Mouse (Mus musculus) kidney, embryonic 14.5 days (tissue): ENCODE data around the gene Cdh4. TPM values are rescaled to one million over a fixed set of nuclear protein-coding genes. Genes with fewer than 3 reads are reported as not detected.

Experiments used
- ATAC-seq: fragments of 200-750 bp; cut with Nextera tagmentation; 2 replicates; pipeline ENCODE4 v1.8.0; 2017; ENCODE audit warnings: moderate number of reproducible peaks, mild to moderate bottlenecking, moderate TSS enrichment, moderate library complexity; ENCODE audit not compliant: low FRiP score, low TSS enrichment
- H3K27ac ChIP-seq: fragments of 300-500 bp; sonication (generic); 2 replicates; pipeline ENCODE4 v1.5.1; 2014; ENCODE audit warnings: low read depth, mild to moderate bottlenecking, low read length, moderate library complexity, mixed read lengths
- H3K27me3 ChIP-seq: fragments of 300-500 bp; sonication (generic); 2 replicates; pipeline ENCODE4 v1.6.1; 2014; ENCODE audit warnings: mild to moderate bottlenecking, low read length; ENCODE audit not compliant: control insufficient read depth, insufficient read depth
- H3K36me3 ChIP-seq: fragments of 300-500 bp; sonication (generic); 2 replicates; pipeline ENCODE4 v1.6.1; 2014; ENCODE audit warnings: low read length, mixed read lengths; ENCODE audit not compliant: control insufficient read depth, insufficient read depth
- H3K4me1 ChIP-seq: fragments of 300-500 bp; sonication (generic); 2 replicates; pipeline ENCODE4 v1.6.1; 2014; ENCODE audit warnings: low read length, mixed read lengths; ENCODE audit not compliant: control insufficient read depth, insufficient read depth
- H3K4me2 ChIP-seq: fragments of 300-500 bp; sonication (generic); replicated peaks from 2 replicates; pipeline ENCODE4 v1.6.1; 2014; ENCODE audit warnings: low read depth, mild to moderate bottlenecking, low read length
- H3K4me3 ChIP-seq: fragments of 300-500 bp; sonication (generic); 2 replicates; pipeline ENCODE4 v1.5.1; 2014; ENCODE audit warnings: mild to moderate bottlenecking, low read length
- H3K9ac ChIP-seq: fragments of 300-500 bp; sonication (generic); 2 replicates; pipeline ENCODE4 v1.6.1; 2014; ENCODE audit warnings: low read depth, mild to moderate bottlenecking, low read length, moderate library complexity
- H3K9me3 ChIP-seq: fragments of 300-500 bp; sonication (generic); 2 replicates; pipeline ENCODE4 v1.6.1; 2016; ENCODE audit warnings: low read length; ENCODE audit not compliant: control insufficient read depth
- WGBS: fragments of 180-500 bp; shearing (Covaris S2); extraction: QIAGEN DNeasy Blood & Tissue Kit; methylation state at CpG from one replicate; pipeline ENCODE4 v1.1.7; 2014; 5-methylcytosine and 5-hydroxymethylcytosine counted together
- polyA plus RNA-seq: library from polyadenylated mRNA; unstranded; fragments of >200 nt; fragmentation: Nextera tagmentation; extraction: Ambion mirVana; gene quantifications from 2 replicates; pipeline ENCODE4 v1.2.1, GENCODE M21; 2014

Gene Cdh4
- polyA plus RNA-seq, 1 experiment from 2014 or later: 19.4 TPM

- H3K4me2 ChIP-seq: no peak overlapping the region
- no peaks in the 10 kb centered on the region for H3K9me3 ChIP-seq
- 0 out of 2 replicates have a peak, but pooled peaks cover 4% of the 10 kb centered on the region for H3K4me1 ChIP-seq
- no peak overlapping the region for H3K9ac ChIP-seq
- ATAC-seq: no peak
- no peak overlapping the region; the same call in 1 of the 2 replicates for H3K27ac ChIP-seq
- H3K36me3 ChIP-seq: no peaks in the 10 kb centered on the region
- H3K4me3 ChIP-seq: no peak overlapping the region
- no peaks in the 10 kb centered on the region for H3K27me3 ChIP-seq
- 57% methylated on average over 10 of the region's 10 CpGs for WGBS
These were observed 409.9 kb downstream of the Cdh4 start for GRCm38 (mm10) chr2:179852169-179852568.

GRCm38 (mm10) chr2:179852862-179853261 is 410.6 kb downstream of the Cdh4 start:
- H3K4me2 ChIP-seq: no peak overlapping the region
- H3K9me3 ChIP-seq: no peaks in the 10 kb centered on the region
- H3K4me1 ChIP-seq: 0 out of 2 replicates have a peak, but pooled peaks cover 4% of the 10 kb centered on the region
- ATAC-seq: peak; percentile 63
- H3K36me3 ChIP-seq: no peaks in the 10 kb centered on the region
- no peaks in the 10 kb centered on the region for H3K27me3 ChIP-seq
- no peak overlapping the region for H3K9ac ChIP-seq
- WGBS: 29% methylated on average over 11 of the region's 11 CpGs
- no peak overlapping the region for H3K4me3 ChIP-seq
- no peak overlapping the region for H3K27ac ChIP-seq

GRCm38 (mm10) chr2:179853892-179854291 is 411.7 kb downstream of the Cdh4 start:
- Histone ChIP-seq H3K27ac (no peak overlapping the region), H3K9me3 (no peaks in the 10 kb centered on the region), H3K4me3 (no peak overlapping the region), H3K4me2 (no peak overlapping the region), H3K9ac (no peak overlapping the region), H3K4me1 (0 out of 2 replicates have a peak, but pooled peaks cover 4% of the 10 kb centered on the region), H3K27me3 (no peaks in the 10 kb centered on the region), H3K36me3 (no peaks in the 10 kb centered on the region)
- 83% methylated on average over 10 of the region's 10 CpGs for WGBS
- no peak for ATAC-seq

GRCm38 (mm10) chr2:179857086-179857485 is 414.9 kb downstream of the Cdh4 start:
- Histone ChIP-seq H3K9me3 (no peaks in the 10 kb centered on the region), H3K27ac (no peak overlapping the region), H3K4me3 (no peak overlapping the region), H3K4me1 (0 out of 2 replicates have a peak, but pooled peaks cover 4% of the 10 kb centered on the region), H3K9ac (no peak overlapping the region), H3K27me3 (no peaks in the 10 kb centered on the region), H3K4me2 (no peak overlapping the region), H3K36me3 (no peaks in the 10 kb centered on the region)
- no peak for ATAC-seq
- 47% methylated on average over 4 of the region's 4 CpGs for WGBS

GRCm38 (mm10) chr2:179862676-179863075 is 420.4 kb downstream of the Cdh4 start:
- Histone ChIP-seq H3K27ac (no peak overlapping the region), H3K4me3 (no peak overlapping the region), H3K36me3 (no peaks in the 10 kb centered on the region), H3K4me2 (no peak overlapping the region), H3K4me1 (no peaks in the 10 kb centered on the region), H3K27me3 (no peaks in the 10 kb centered on the region), H3K9me3 (no peaks in the 10 kb centered on the region), H3K9ac (no peak overlapping the region)
- no peak for ATAC-seq
- 73% methylated on average over 3 of the region's 3 CpGs for WGBS

- no peak for ATAC-seq
- H3K9me3 ChIP-seq: no peaks in the 10 kb centered on the region
- no peak overlapping the region for H3K4me3 ChIP-seq
- H3K9ac ChIP-seq: no peak overlapping the region
- no peak overlapping the region for H3K4me2 ChIP-seq
- H3K4me1 ChIP-seq: no peaks in the 10 kb centered on the region
- H3K27me3 ChIP-seq: no peaks in the 10 kb centered on the region
- no peak overlapping the region for H3K27ac ChIP-seq
- 70% methylated on average over 3 of the region's 3 CpGs for WGBS
- H3K36me3 ChIP-seq: no peaks in the 10 kb centered on the region
These were observed 421.0 kb downstream of the Cdh4 start for GRCm38 (mm10) chr2:179863266-179863665.

GRCm38 (mm10) chr2:179865097-179865496 is 422.9 kb downstream of the Cdh4 start:
- H3K27me3 ChIP-seq: no peaks in the 10 kb centered on the region
- no peaks in the 10 kb centered on the region for H3K4me1 ChIP-seq
- H3K9me3 ChIP-seq: no peaks in the 10 kb centered on the region
- H3K4me3 ChIP-seq: no peak overlapping the region
- H3K36me3 ChIP-seq: no peaks in the 10 kb centered on the region
- no peak overlapping the region for H3K9ac ChIP-seq
- H3K27ac ChIP-seq: no peak overlapping the region
- no peak for ATAC-seq
- WGBS: 84% methylated on average over 5 of the region's 5 CpGs
- no peak overlapping the region for H3K4me2 ChIP-seq

GRCm38 (mm10) chr2:179867669-179868068 is 425.4 kb downstream of the Cdh4 start:
- Histone ChIP-seq H3K36me3 (no peaks in the 10 kb centered on the region), H3K4me3 (no peak overlapping the region), H3K27ac (no peak overlapping the region), H3K9me3 (no peaks in the 10 kb centered on the region), H3K4me2 (no peak overlapping the region), H3K4me1 (no peaks in the 10 kb centered on the region), H3K9ac (no peak overlapping the region), H3K27me3 (no peaks in the 10 kb centered on the region)
- 73% methylated on average over 3 of the region's 3 CpGs for WGBS
- no peak for ATAC-seq

GRCm38 (mm10) chr2:179869871-179870270 is 427.6 kb downstream of the Cdh4 start:
- WGBS: 38% methylated on average over 2 of the region's 2 CpGs
- no peak for ATAC-seq

More at GRCm38 (mm10) chr2:179869871-179870270, 427.6 kb downstream of the Cdh4 start:
- Histone ChIP-seq H3K36me3 (no peaks in the 10 kb centered on the region), H3K27ac (no peak overlapping the region), H3K4me2 (no peak overlapping the region), H3K4me1 (no peaks in the 10 kb centered on the region), H3K9ac (no peak overlapping the region), H3K9me3 (no peaks in the 10 kb centered on the region), H3K4me3 (no peak overlapping the region), H3K27me3 (no peaks in the 10 kb centered on the region)
